Mouse (Mus musculus) embryo, embryonic 11 days (tissue): ENCODE measurements around the gene Cpa5.

ENCODE experiments used
- DNase-seq: peaks from one replicate; pipeline ENCODE4 v3.0.0-alpha.2; 2015

Gene Cpa5

DNA sequence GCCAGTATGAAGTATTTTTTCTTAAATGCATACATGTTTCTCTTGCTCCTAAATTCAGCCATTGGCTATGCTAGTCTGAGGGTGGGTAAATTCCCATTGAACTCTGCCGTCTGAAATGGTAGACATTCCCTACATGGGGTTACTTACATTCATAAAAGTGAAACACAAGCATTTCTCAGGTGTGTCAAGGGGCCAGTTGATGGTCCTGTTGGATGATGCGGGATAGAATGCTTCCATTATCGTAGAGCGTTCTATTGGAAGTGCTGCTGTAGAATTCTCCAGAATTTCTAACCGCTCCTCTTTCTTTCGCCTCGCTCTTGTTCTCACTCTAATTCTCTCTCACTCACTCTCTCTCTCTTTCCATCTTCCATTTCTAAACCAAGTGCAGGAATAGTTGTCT lies at the start of gene Cpa5:
Gene Cpa5 (plus strand): TSS at position 301 of the 400 bp plus-strand sequence.
- DNase-seq: no peak

- DNase-seq: no peak
Observed at GRCm38 (mm10) chr6:30562132-30562531, 48.7 kb upstream of the Cpa5 start.

DNA sequence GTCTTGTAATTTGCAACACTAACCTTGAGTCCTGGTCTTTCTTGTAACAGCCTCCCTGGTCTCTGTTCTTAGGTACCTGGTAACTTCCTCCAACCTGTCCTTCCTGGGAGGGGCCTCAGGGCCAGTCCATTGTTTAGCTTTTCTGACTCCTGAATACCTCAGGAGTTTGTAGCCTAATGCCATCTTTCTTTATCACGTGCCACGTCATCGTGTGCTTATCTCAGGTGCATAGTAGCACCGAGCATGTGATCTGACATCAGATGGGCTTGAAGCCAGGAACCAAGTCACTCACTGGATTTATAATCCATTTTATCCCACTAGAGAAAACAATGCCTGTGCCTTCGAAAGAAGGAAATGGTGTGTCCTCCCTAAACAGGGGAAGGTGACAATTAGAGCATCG lies 47.2 kb upstream of the Cpa5 start:
- no peak for DNase-seq

DNA sequence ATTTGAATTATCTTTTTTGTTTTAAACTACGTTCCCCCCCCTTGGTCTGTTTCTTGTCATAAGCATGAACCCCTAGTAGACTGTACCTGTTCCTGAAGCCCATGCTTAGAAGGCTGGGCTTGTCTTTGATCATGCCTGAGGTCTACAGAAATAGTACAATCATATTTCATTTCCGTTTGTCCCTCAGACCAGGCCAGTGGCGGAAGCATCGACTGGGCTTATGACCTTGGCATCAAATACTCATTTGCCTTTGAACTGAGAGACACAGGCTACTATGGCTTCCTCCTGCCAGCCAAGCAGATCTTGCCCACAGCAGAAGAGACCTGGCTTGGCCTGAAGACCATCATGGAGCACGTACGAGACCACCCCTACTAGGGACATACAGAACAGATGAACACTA lies 46.8 kb upstream of the Cpa5 start:
- no peak for DNase-seq

- no peak for DNase-seq
Observed at GRCm38 (mm10) chr6:30568069-30568468, 42.7 kb upstream of the Cpa5 start, which contains the start of gene Cpa4. Gene Cpa4 (plus strand): TSS chr6:30568369.

- no peak for DNase-seq
Observed at GRCm38 (mm10) chr6:30569331-30569730, 41.5 kb upstream of the Cpa5 start.

DNA sequence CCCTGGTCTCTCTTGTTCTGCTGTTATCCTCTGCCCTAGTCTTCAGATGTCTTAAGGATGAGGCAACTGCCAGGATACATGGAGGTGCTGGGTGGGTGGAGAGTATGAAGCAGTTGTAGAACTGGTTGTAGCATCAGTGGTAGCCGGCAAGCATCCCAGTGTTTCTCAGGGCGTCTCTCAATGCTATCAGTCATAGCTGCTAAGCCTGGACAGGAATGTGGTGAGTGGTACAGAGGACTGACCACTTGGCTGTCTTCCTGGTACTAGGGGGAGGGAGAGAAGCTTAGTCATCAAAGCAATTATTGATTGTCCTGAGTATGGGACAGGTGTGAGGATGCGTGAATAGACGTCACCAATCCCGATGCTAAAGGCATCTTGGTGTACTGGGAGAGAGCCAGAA lies 40.8 kb upstream of the Cpa5 start:
- no peak for DNase-seq

GRCm38 (mm10) chr6:30572456-30573311 lies 38.1 kb upstream of the Cpa5 start:
- DNase-seq: peak; percentile 83

DNA sequence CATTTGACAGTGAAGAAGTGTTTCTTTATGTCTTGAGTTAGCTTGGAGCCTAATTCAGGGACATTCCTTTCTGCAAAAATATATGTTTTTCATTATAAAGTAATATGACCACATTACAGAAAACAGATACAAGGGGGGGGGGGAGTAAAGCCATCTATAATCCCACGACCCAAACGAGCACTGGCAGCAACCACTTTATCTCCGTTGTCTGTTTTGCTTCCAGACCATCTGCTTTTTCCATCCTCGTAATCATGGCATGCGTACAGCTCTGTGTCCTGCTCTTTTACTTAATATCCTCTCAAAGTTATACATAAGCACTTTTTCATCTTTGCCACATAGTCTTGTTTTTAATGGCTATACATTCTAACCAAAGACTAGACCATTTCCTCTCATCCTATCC lies 37.4 kb upstream of the Cpa5 start:
- no peak for DNase-seq

DNA sequence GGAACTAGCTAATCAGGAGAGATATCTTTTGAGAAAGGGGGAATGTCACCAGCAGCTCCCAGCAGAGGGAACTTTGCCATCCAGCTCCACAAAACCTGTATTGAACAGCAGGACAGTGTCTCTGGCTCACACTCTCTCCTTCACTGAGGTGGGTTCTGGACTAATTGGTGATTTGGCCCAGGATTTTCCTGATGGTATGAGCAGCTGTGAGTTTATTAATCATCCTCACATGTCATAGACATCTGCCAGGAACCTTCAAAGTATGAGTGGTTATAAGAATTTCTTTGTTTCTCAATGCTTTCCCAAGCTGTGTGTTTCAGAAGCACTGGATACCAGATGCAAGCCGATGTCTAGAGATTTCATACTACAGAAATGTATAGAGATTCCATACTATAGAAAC lies 35.9 kb upstream of the Cpa5 start:
- DNase-seq: no peak

- DNase-seq: no peak
Observed at GRCm38 (mm10) chr6:30576477-30577203, 34.2 kb upstream of the Cpa5 start.

GRCm38 (mm10) chr6:30579961-30580840 lies 30.6 kb upstream of the Cpa5 start:
- no peak for DNase-seq

GRCm38 (mm10) chr6:30580841-30581176 lies 30.0 kb upstream of the Cpa5 start:
- peak; percentile 45 for DNase-seq

DNA sequence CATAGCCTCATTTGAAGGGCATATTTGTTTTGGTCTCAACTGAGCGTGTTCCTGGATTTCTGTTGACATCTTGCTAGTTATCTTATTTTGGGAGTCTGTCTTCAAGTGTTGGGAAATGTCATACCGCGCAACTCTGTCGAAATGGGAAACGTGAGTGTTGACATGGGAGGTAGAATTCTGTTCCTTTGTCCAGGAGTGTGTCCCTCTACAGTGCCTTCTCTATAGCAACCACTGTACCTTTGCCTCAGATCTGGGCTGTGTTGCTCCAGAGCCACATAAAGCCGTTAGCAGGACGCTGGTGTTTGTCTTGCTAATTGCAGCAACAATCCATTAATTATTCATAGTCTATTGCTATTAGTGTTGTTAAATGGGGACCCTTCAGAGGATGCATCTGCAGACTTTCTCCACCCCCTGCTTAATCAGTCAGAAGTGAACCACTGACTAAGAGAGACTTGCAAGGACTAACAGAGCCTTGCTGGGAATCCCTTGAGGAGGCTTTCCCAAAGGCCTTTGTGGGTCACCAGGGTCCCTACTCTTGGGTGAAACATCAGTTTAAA lies 23.8 kb upstream of the Cpa5 start:
- DNase-seq: no peak

DNA sequence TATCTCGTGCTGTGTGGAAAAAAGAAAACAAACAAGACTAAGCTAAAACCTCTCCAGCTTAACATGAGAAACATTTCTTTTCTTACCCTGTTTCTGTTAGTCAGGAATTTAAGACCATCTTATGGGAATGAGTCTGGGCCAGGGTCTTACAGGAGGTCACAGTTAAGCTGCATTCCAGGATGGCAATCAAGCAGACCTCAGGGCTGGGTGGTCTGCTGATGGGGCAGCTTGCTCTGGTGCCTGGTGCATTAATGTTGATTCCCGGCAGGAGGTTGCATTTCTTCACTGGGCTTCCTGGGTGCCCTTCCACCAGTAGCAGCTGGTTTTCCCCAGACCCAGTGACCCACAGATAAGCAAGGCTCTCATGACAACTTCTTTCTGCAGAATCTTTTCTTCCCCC lies 21.0 kb upstream of the Cpa5 start:
- DNase-seq: peak; percentile 50

- DNase-seq: peak; percentile 64
Observed at GRCm38 (mm10) chr6:30591851-30592404, 18.9 kb upstream of the Cpa5 start.

- DNase-seq: no peak
Observed at GRCm38 (mm10) chr6:30592417-30592974, 18.3 kb upstream of the Cpa5 start.

DNA sequence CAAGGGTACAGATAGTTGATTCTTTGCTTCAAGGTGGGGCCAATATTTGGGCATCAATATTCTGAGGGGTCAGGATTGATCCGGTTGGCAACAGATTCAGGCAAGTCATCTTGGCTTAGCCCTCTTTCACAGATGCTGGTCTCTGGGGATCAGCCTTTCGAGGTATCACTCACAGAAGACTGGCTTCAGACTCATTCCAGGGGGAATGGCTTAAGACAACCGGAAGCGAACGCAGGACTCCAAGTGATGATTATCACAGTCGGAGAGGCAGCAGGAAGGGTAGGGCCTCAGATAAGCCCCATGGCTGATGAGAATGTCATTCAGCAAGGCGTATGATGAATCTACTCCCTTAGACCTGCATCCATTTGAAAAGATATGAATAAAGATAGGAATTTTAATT lies 16.4 kb upstream of the Cpa5 start:
- no peak for DNase-seq

DNA sequence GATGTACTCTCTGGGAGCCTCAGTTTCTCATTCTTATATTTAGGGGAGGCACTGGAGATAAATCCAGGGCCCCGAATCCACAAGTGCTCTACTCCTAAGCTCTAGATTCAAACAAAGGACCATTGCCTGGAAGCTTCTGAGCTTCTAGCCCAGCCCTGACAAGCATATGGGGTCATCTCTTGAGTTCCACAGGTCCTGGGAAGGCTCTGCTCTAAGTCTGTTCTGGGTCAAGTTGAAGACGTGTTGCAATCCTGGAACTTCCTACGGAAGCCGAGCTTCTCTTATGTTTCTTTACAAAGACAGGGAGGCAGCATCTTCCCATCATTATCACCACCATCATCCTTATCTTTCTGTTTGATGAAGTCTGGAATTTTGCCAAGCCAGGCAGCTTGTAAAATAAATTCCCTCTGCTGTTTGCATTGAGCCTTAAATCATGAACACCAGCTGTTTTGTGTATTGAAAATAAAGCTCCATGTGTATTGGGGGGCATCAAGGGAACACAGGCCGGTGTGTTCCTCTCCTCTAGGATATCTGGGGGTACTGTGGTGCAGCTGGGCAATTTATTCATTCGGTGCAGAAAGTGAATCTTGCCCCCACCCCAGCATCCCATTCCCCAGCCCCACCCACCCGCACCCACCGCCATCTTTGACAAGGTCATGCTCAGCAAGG lies 14.4 kb upstream of the Cpa5 start:
- DNase-seq: no peak

GRCm38 (mm10) chr6:30600033-30600432 lies 10.8 kb upstream of the Cpa5 start:
- peak; percentile 57 for DNase-seq

DNA sequence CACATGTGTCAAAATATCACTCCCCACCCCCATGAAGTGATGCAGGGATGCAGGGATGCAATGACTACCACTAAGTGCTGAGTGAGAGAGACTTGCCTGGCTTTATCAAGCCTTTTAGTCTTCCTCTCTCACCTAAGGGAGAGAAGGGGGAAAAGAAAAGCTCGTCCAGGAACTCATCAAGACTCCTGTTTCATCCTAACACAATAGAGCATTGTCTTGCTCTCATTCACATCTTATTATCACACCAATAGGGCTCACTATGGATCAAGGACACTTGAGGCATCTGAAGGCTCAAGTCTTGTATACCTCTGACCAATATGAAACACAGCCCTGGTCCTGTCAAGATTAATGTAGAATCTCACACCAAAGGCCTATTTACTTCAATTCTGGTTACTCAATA lies 9.8 kb upstream of the Cpa5 start:
- no peak for DNase-seq
